Mouse (Mus musculus): ENCODE data around the gene Gm6502. TPM values are rescaled to one million over a fixed set of nuclear protein-coding genes. Genes with fewer than 3 reads are reported as not detected.
"Not testable (repeated sequence)": the region's sequence is repeated elsewhere in the genome, so short reads cannot be mapped to it uniquely, and the experiment has no call there.

The Gm6502 gene
- polyA plus RNA-seq (2012; rRNA removed) = not detected in 2 replicates

GRCm38 (mm10) chr5:94314135-94314534 lies at the start of gene Gm6502:
Gene Gm6502 (plus strand): TSS chr5:94314435.
- not testable (repeated sequence) for H3K27ac ChIP-seq (ENCODE audit: insufficient read depth, low read depth, low read length); H3K36me3 ChIP-seq (ENCODE audit: control insufficient read depth, insufficient read depth, low read length); H3K4me1 ChIP-seq (ENCODE audit: control insufficient read depth, insufficient read depth, low read length); DNase-seq; H3K4me3 ChIP-seq (ENCODE audit: insufficient read depth, low read depth, low read length); H3K27me3 ChIP-seq (replicated peaks; ENCODE audit: control insufficient read depth, insufficient read depth, low read length)
- no CpG with 5 or more reads among the region's 2 CpGs for WGBS

- WGBS = 81% methylated on average over 1 of the region's 1 CpGs
- H3K36me3 ChIP-seq (ENCODE audit: control insufficient read depth, insufficient read depth, low read length); H3K4me1 ChIP-seq (ENCODE audit: control insufficient read depth, insufficient read depth, low read length); H3K27me3 ChIP-seq (replicated peaks; ENCODE audit: control insufficient read depth, insufficient read depth, low read length); H3K27ac ChIP-seq (ENCODE audit: insufficient read depth, low read depth, low read length); DNase-seq; H3K4me3 ChIP-seq (ENCODE audit: insufficient read depth, low read depth, low read length): not testable (repeated sequence)
Measured at GRCm38 (mm10) chr5:94306696-94307095, 7.5 kb upstream of the Gm6502 start, which contains the start of gene A430089I19Rik. Gene A430089I19Rik (minus strand): TSS chr5:94306796.

- not testable (repeated sequence) for H3K27me3 ChIP-seq (replicated peaks; ENCODE audit: control insufficient read depth, insufficient read depth, low read length); DNase-seq; H3K27ac ChIP-seq (ENCODE audit: insufficient read depth, low read depth, low read length); H3K36me3 ChIP-seq (ENCODE audit: control insufficient read depth, insufficient read depth, low read length); H3K4me3 ChIP-seq (ENCODE audit: insufficient read depth, low read depth, low read length); H3K4me1 ChIP-seq (ENCODE audit: control insufficient read depth, insufficient read depth, low read length)
- WGBS = no CpG with 5 or more reads among the region's 2 CpGs
Measured at GRCm38 (mm10) chr5:94339449-94339848, 25.2 kb downstream of the Gm6502 start, which contains the start of gene AA792892. Gene AA792892 (plus strand): TSS chr5:94339749.

Other genes with a start within 250 kb of the Gm6502 start
- gene BC061212, start 243.9 kb upstream of the Gm6502 start, polyA plus RNA-seq (2012; rRNA removed) = not detected in 2 replicates
- gene Gm6351, start 238.1 kb upstream of the Gm6502 start, polyA plus RNA-seq (2012; rRNA removed) = not detected in 2 replicates
- gene Gm3106, start 96.4 kb upstream of the Gm6502 start, polyA plus RNA-seq (2012; rRNA removed) = not detected in 2 replicates
- gene A430089I19Rik, start 7.6 kb upstream of the Gm6502 start, polyA plus RNA-seq (2012; rRNA removed) = not detected in 2 replicates
- gene AA792892, start 25.3 kb downstream of the Gm6502 start, polyA plus RNA-seq (2012; rRNA removed) = not detected in 2 replicates
- not detected in 2 replicates for gene Gm7682, start 131.3 kb downstream of the Gm6502 start, polyA plus RNA-seq (2012; rRNA removed)
- not detected in 2 replicates for gene Gm3139, start 211.9 kb downstream of the Gm6502 start, polyA plus RNA-seq (2012; rRNA removed)

Data from kidney, adult 2 months (tissue).